Mouse (Mus musculus): ENCODE data around the gene Mllt1. TPM values are rescaled to one million over a fixed set of nuclear protein-coding genes. Genes with fewer than 3 reads are reported as not detected.

Gene Mllt1
- polyA plus RNA-seq, 1 experiment, result 149 TPM

GRCm38 (mm10) chr17:56969321-56969720, 34.1 kb upstream of the Mllt1 start:
- TF ChIP-seq POLR2A (IDR thresholded peaks at IDR 0.05; ENCODE audit: borderline replicate concordance, extremely low read depth, insufficient read depth, insufficient read length, poor library complexity, severe bottlenecking) (no peak), CTCF (IDR thresholded peaks at IDR 0.05; ENCODE audit: borderline replicate concordance, extremely low read depth, insufficient read depth, insufficient read length) (no peak)
- DNase-seq (ENCODE audit: low read depth), result no peak

- no peak for TF ChIP-seq POLR2A (IDR thresholded peaks at IDR 0.05; ENCODE audit: borderline replicate concordance, extremely low read depth, insufficient read depth, insufficient read length, poor library complexity, severe bottlenecking)
- no peak for TF ChIP-seq CTCF (IDR thresholded peaks at IDR 0.05; ENCODE audit: borderline replicate concordance, extremely low read depth, insufficient read depth, insufficient read length)
- no peak for DNase-seq (ENCODE audit: low read depth)
These were observed 28.4 kb upstream of the Mllt1 start for GRCm38 (mm10) chr17:56963646-56964045.

- no peak for DNase-seq (ENCODE audit: low read depth)
- TF ChIP-seq CTCF (IDR thresholded peaks at IDR 0.05; ENCODE audit: borderline replicate concordance, extremely low read depth, insufficient read depth, insufficient read length) (no peak), POLR2A (IDR thresholded peaks at IDR 0.05; ENCODE audit: borderline replicate concordance, extremely low read depth, insufficient read depth, insufficient read length, poor library complexity, severe bottlenecking) (no peak)
These were observed 27.6 kb upstream of the Mllt1 start for GRCm38 (mm10) chr17:56962642-56963405.

- TF ChIP-seq POLR2A (IDR thresholded peaks at IDR 0.05; ENCODE audit: borderline replicate concordance, extremely low read depth, insufficient read depth, insufficient read length, poor library complexity, severe bottlenecking) (no peak), CTCF (IDR thresholded peaks at IDR 0.05; ENCODE audit: borderline replicate concordance, extremely low read depth, insufficient read depth, insufficient read length) (peak; percentile 27; the same call in 1 of the 2 replicates)
- DNase-seq (ENCODE audit: low read depth), result no peak
These were observed 26.7 kb upstream of the Mllt1 start for GRCm38 (mm10) chr17:56961880-56962279.

GRCm38 (mm10) chr17:56958667-56959066, 23.5 kb upstream of the Mllt1 start:
- TF ChIP-seq CTCF (IDR thresholded peaks at IDR 0.05; ENCODE audit: borderline replicate concordance, extremely low read depth, insufficient read depth, insufficient read length), result no peak
- TF ChIP-seq POLR2A (IDR thresholded peaks at IDR 0.05; ENCODE audit: borderline replicate concordance, extremely low read depth, insufficient read depth, insufficient read length, poor library complexity, severe bottlenecking), result no peak
- no peak for DNase-seq (ENCODE audit: low read depth)

GRCm38 (mm10) chr17:56957763-56958429, 22.7 kb upstream of the Mllt1 start:
- DNase-seq (ENCODE audit: low read depth), result no peak

GRCm38 (mm10) chr17:56954871-56955270, 19.7 kb upstream of the Mllt1 start:
- TF ChIP-seq POLR2A (IDR thresholded peaks at IDR 0.05; ENCODE audit: borderline replicate concordance, extremely low read depth, insufficient read depth, insufficient read length, poor library complexity, severe bottlenecking) (no peak), CTCF (IDR thresholded peaks at IDR 0.05; ENCODE audit: borderline replicate concordance, extremely low read depth, insufficient read depth, insufficient read length) (no peak)

More at GRCm38 (mm10) chr17:56957763-56958429, 22.7 kb upstream of the Mllt1 start:
- TF ChIP-seq POLR2A (IDR thresholded peaks at IDR 0.05; ENCODE audit: borderline replicate concordance, extremely low read depth, insufficient read depth, insufficient read length, poor library complexity, severe bottlenecking) (no peak), CTCF (IDR thresholded peaks at IDR 0.05; ENCODE audit: borderline replicate concordance, extremely low read depth, insufficient read depth, insufficient read length) (no peak)

GRCm38 (mm10) chr17:56952639-56953038, 17.4 kb upstream of the Mllt1 start:
- TF ChIP-seq CTCF (IDR thresholded peaks at IDR 0.05; ENCODE audit: borderline replicate concordance, extremely low read depth, insufficient read depth, insufficient read length), result no peak
- DNase-seq (ENCODE audit: low read depth), result no peak

More at GRCm38 (mm10) chr17:56954871-56955270, 19.7 kb upstream of the Mllt1 start:
- no peak for DNase-seq (ENCODE audit: low read depth)

- TF ChIP-seq CTCF (IDR thresholded peaks at IDR 0.05; ENCODE audit: borderline replicate concordance, extremely low read depth, insufficient read depth, insufficient read length) (peak; percentile 81), POLR2A (IDR thresholded peaks at IDR 0.05; ENCODE audit: borderline replicate concordance, extremely low read depth, insufficient read depth, insufficient read length, poor library complexity, severe bottlenecking) (no peak)
- peak; percentile 47 for DNase-seq (ENCODE audit: low read depth)
These were observed 15.7 kb upstream of the Mllt1 start for GRCm38 (mm10) chr17:56950915-56951314.

- TF ChIP-seq CTCF (IDR thresholded peaks at IDR 0.05; ENCODE audit: borderline replicate concordance, extremely low read depth, insufficient read depth, insufficient read length), result no peak
- no peak for TF ChIP-seq POLR2A (IDR thresholded peaks at IDR 0.05; ENCODE audit: borderline replicate concordance, extremely low read depth, insufficient read depth, insufficient read length, poor library complexity, severe bottlenecking)
- no peak for DNase-seq (ENCODE audit: low read depth)
These were observed 3.5 kb upstream of the Mllt1 start for GRCm38 (mm10) chr17:56938751-56939150.

- no peak for TF ChIP-seq CTCF (IDR thresholded peaks at IDR 0.05; ENCODE audit: borderline replicate concordance, extremely low read depth, insufficient read depth, insufficient read length)
- no peak for TF ChIP-seq POLR2A (IDR thresholded peaks at IDR 0.05; ENCODE audit: borderline replicate concordance, extremely low read depth, insufficient read depth, insufficient read length, poor library complexity, severe bottlenecking)
- no peak for DNase-seq (ENCODE audit: low read depth)
These were observed 1.5 kb upstream of the Mllt1 start for GRCm38 (mm10) chr17:56936731-56937130.

All from brain, embryonic 14.5 days (tissue).